Mouse (Mus musculus) E14TG2a.4 (cell line): ENCODE measurements around the gene Gm11939.

Source experiments
- H3K27me3 ChIP-seq: 2 replicates; pipeline ENCODE4 v1.6.1; 2014; ENCODE audit warnings: low read length, control low read depth; ENCODE audit not compliant: insufficient read depth
- H3K36me3 ChIP-seq: 2 replicates; pipeline ENCODE4 v1.6.1; 2014; ENCODE audit warnings: low read length, control low read depth; ENCODE audit not compliant: insufficient read depth
- H3K4me1 ChIP-seq: replicated peaks from 2 replicates; pipeline ENCODE4 v1.6.1; 2014; ENCODE audit warnings: low read depth, low read length, control low read depth
- H3K4me3 ChIP-seq: replicated peaks from 2 replicates; pipeline ENCODE4 v1.5.1; 2014; ENCODE audit warnings: mild to moderate bottlenecking, low read length
- H3K9me3 ChIP-seq: 2 replicates; pipeline ENCODE4 v1.6.1; 2014; ENCODE audit warnings: low read length, control low read depth
- CTCF ChIP-seq: conservative IDR thresholded peaks from 2 replicates; pipeline ENCODE4 v1.5.1; 2014; ENCODE audit warnings: low read length
- NANOG ChIP-seq: IDR thresholded peaks from 2 replicates; pipeline ENCODE4 v1.6.1; 2014; ENCODE audit warnings: borderline replicate concordance, low read length, mixed read lengths
- POU5F1 ChIP-seq: IDR thresholded peaks from 2 replicates; pipeline ENCODE4 v1.6.1; 2014; ENCODE audit warnings: low read length, borderline replicate concordance

Gm11939 gene

DNA sequence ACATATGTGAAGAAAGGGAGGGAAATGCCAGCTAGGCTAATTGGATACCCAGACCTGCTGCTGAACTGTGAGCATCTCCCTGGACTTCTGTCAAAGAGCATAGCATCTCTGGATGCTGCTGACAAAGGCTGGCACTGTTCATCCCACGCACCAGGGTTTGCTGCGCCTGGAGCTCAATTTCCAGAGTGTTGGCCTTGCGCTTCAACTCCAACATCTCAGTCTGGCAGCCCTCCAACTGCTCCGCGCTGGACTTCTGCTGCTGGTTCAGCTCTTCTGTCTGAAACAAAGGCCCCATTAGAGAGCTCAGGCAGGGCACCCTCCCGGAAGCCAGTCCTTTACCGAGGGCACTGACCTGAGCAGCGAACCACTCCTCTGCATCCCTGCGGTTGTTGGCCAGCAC, 19.5 kb downstream of the Gm11939 start:
- TF ChIP-seq NANOG (no peak), POU5F1 (no peak), CTCF (no peak)
- Histone ChIP-seq H3K36me3 (no peaks in the 10 kb centered on the region), H3K27me3 (0 out of 2 replicates have a peak, but pooled peaks cover 4% of the 10 kb centered on the region), H3K4me3 (no peak overlapping the region), H3K4me1 (no peaks in the 10 kb centered on the region), H3K9me3 (no peaks in the 10 kb centered on the region)

DNA sequence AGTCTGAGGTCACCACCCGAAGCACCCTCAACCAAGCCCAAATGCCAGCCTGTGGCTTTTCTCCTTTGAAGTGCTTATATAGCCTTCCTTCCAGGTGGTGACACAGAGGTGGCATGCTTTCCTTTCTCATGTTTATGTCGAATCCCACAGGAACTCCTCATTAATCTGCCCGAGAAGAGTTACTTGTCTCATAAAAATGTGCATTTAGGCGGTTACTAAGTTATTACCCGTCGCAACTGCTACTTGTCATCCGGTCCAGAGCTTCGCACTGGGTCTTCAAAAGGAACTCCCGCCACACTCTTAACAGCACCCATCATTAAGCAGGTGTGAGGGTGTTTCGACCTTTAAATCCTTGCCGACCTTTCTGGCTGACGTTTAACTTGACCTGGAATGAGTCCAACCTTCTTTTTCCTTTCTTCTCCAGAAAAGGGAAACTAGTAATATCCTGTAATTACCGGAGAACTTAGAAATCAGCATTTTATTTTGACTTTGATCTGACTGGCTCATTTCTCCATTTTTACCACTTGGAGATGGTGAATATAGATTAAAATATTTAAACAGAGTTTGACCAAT, 37.9 kb downstream of the Gm11939 start, which contains the start of gene Krt39:
TSS of gene Krt39 (minus strand) at position 51 of the 573 bp plus-strand sequence.
- 0 out of 2 replicates have a peak, but pooled peaks cover 3% of the 10 kb centered on the region for H3K27me3 ChIP-seq
- H3K4me1 ChIP-seq: no peaks in the 10 kb centered on the region
- no peak within 1 kb of the TSS for H3K4me3 ChIP-seq
- no peaks in the 10 kb centered on the region for H3K36me3 ChIP-seq
- TF ChIP-seq NANOG: no peak
- TF ChIP-seq CTCF: no peak
- no peak for TF ChIP-seq POU5F1
- H3K9me3 ChIP-seq: no peaks in the 10 kb centered on the region

DNA sequence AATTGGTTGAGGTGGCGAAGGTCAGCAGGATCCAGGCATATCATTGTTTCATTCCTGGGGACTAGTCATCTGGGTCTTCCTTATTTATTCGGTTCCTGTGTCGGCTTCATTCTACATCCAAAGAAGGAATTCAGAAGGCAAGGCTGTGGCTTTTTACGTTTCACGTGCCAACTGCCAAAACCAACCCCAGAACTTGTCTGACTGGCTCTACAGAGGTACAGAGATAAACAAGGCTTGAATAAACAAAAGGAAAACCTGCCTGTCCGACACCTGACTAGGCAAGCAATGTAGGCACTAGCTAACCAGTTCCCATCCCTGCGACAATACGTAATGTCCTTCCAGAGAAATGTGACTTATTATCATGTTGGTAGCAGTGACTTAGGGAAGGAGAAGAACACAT, 45.2 kb downstream of the Gm11939 start:
- H3K27me3 ChIP-seq: no peaks in the 10 kb centered on the region
- H3K36me3 ChIP-seq: no peaks in the 10 kb centered on the region
- no peaks in the 10 kb centered on the region for H3K9me3 ChIP-seq
- H3K4me3 ChIP-seq: no peak overlapping the region
- no peaks in the 10 kb centered on the region for H3K4me1 ChIP-seq
- no peak for TF ChIP-seq NANOG
